Mouse (Mus musculus) activated CD4-positive, CD25-positive, alpha-beta regulatory T cell, adult 4 months (primary cell): ENCODE results near the gene Tnfrsf17. TPM values are rescaled to one million over a fixed set of nuclear protein-coding genes. Genes with fewer than 3 reads are reported as not detected.
"Not testable (repeated sequence)": the region's sequence is repeated elsewhere in the genome, so short reads cannot be mapped to it uniquely, and the experiment has no call there.

ENCODE experiments used
- ATAC-seq: one replicate; pipeline ENCODE4 v1.8.0; 2017
- polyA plus RNA-seq, 2 experiments: library from polyadenylated mRNA; unstranded; fragments of 100-300 nt; shearing (Covaris generic); gene quantifications; one replicate each; pipeline ENCODE4 v1.2.1; 2017

The Tnfrsf17 gene
- polyA plus RNA-seq: not detected

DNA sequence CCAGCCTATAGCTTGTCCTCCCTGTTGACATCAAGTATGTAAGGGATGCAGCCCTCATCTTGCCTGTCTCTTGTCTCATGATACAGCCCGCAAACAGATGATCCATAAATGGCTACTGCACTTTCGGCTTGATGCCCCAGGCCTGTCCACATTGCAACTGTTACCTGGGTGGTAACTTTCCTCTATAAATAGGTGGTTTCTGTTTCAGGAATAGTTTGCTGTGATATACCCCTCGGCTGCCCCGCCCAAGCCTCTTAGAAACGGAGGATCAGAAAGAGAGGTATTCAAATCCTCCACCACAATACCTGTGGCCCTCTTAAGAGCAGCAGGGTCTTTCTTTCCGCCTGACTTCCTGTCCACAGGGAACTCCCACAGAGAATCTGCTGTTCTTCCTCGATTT is at the start of gene Tnfrsf17:
TSS of gene Tnfrsf17 (plus strand) at position 301 of the 400 bp plus-strand sequence.
- no peak for ATAC-seq

DNA sequence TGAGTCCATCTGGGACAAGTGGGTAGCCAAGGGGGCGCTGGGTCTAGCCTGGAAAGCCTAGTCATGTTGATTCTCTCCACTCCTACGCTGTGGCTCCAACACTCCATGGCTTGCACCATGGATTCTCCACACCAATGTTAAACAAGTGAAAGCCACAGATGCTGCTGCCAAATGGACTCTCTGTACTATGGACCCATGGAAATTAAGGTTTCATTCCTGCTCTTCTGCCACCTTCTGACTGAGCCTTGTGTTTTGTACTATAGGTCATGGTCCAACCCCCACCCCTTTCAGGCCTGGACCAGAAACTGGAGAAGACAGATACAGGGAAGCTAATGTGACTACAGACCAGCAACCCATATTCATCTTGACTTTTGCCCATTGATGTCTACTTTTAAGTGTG is 47.1 kb upstream of the Tnfrsf17 start:
- no peak for ATAC-seq

DNA sequence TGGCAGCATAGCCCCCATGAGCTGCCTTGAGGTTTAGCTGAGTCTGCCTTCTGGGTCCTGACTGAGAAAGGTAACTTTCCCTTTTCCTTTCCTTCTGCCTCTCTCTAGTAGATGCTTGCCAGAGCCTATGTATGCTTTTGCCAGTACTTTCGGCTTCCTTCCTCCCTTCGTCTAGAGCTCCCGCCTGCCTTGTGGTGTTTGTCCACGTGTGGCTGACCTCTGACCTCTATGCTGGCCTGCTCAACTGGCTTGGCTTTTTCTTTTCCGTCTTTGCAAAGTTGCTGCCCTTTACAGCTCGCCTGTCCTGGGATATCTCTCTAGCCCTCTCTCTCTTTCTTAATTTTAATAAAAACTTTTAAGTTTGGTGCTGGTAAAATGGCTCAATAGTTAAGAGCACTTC is 43.8 kb upstream of the Tnfrsf17 start:
- ATAC-seq: no peak

DNA sequence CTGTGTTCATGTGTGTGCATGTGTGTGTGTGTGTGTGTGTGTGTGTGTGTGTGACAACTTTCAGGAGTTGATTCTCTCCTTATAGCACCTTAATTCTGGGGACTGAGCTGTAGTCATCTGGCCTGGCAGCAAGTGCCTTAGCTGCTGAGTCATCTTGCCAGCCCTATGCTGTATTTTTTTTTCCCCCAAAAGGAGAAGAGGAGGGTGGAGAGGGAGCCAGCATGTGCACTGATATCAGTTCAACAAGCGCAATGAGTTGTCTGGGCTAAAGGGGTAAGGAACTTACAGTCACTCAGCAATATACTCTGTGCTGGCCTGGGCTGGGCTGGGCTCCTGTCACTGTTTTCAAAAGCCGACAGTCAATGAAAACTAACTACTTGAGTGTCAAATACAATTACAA is 43.0 kb upstream of the Tnfrsf17 start:
- ATAC-seq: no peak

DNA sequence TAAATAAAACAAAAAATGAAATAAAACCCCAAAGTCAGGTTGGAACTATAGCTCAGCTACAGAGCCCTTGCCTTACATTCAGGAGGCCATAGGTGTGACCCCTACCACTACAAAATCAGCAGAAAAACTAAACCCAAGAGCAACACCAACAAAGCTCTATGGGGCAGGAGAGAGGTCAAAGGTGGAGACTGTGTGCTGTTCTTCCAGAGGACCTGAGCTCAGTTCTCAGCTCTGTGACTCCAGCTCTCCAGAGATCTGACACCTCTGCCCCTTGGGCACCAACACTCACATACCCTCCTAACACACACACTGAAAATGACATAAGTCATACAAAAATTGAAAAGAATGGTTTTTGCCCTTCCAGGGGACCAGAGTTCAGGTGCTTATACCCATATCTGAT is 42.5 kb upstream of the Tnfrsf17 start:
- no peak for ATAC-seq

DNA sequence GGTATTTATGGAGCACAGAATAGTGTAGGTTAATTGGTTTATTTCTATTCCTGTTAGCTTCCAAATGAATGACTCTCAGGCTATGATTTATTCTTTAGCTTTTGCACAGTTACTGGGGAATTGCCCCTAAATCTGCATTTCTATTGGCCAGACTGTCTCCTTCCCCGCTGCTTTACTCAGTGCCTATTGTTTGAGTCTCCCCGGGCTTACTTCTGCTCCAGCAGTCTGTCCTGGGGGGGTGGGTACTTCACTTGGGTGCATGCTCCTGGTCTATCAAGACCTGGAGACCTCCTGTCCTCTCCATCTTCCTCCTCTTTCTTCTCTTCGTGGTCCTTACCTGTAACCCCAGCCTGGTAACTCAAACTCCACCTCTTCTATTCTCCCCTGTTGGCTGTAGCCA is 36.7 kb upstream of the Tnfrsf17 start:
- no peak for ATAC-seq

DNA sequence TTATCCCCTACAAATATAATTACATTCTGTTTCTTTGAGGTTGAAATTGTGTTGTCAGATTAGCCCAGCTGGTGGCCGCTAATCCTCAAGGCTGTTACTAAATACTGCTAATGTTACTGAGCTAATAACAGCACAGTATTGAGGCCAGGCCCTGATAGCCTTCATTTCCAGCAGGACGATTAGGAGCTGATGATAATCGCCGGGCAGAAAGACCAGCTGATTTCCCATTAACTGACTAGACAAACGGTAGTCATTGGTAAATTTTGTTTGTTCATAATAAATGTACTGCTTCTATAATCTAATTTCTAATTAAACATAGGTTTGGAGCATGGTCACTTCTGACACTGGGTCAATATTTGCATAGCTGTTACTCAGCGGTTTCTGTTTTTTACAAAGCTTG is 34.8 kb upstream of the Tnfrsf17 start:
- no peak for ATAC-seq

DNA sequence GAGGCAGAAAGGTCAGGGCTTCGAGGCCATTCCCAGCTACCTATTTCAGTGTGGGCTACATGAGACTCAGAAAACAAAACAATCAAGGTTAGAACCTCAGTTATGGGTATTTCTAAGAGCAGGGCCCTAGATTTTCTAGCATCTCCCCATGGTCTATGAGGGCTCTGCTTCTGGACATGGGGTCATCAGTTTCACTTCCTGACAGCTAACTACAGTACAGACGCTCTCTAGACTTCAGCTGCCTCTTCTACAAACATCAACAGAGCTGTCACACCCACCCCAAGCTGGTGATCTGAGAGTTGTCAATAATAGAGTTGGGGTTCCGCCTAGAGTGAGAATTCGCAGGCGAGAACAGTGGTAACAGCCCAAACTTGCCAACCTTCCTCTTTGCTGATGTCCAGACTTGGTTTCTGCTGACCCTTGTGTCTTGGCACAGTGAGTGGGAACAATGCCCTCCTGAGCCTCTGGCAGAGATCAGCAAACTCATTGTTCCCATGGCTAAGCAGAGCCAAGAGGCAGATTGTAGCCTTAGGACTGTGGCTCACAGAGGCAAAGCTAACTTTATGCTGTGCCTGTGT is 30.9 kb upstream of the Tnfrsf17 start:
- no peak for ATAC-seq

DNA sequence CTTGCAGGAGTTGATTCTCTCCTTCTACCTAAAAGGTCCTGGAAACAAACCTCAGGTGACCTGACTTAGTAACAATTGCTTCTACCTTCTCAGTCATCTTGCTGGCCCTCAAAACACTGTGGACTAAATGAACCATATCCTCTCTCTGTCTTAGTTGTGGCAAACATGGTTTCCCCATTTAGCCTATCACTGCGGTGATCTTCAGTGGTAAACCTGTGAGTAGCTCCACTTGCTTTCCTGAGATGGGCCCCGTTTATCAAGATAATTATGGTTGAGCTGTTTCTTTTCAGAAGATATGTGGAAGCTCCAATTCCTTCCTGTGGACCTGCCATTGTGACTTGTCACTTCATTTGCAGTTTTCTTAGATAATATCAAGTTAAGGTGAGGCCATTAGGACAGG is 28.7 kb upstream of the Tnfrsf17 start:
- no peak for ATAC-seq

DNA sequence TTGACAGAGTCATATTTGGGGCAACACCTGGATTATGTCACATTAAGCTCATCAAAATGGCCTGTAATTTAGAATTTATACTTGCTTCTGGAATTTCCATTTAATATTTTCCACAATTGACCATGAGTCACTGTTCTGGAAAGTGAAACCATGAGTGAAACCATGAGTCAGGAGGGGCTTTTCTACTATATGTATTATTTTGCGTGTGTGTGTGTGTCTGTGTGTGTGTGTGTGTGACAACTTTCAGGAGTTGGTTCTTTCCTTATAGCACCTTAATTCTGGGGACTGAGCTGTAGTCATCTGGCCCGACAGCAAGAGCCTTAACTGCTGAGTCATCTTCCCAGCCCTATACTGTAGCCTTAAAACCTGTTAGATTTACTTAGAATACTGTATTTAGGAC is 27.7 kb upstream of the Tnfrsf17 start:
- no peak for ATAC-seq

DNA sequence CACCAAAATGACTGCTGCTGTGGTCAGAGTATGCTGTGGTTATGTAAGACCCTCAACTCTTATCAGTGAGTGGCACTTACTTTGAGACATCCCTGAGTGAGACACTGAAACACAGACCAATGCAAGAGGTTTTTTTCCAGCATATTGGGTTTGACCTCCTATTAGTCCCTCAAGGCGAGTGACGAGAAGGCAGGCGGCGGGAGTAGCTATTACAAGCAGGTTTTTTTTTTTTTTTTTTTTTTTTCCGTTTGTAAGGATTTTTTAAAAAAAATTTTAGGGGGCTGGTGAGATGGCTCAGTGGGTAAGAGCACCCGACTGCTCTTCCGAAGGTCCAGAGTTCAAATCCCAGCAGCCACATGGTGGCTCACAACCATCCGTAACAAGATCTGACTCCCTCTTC is 24.7 kb upstream of the Tnfrsf17 start:
- not testable (repeated sequence) for ATAC-seq

DNA sequence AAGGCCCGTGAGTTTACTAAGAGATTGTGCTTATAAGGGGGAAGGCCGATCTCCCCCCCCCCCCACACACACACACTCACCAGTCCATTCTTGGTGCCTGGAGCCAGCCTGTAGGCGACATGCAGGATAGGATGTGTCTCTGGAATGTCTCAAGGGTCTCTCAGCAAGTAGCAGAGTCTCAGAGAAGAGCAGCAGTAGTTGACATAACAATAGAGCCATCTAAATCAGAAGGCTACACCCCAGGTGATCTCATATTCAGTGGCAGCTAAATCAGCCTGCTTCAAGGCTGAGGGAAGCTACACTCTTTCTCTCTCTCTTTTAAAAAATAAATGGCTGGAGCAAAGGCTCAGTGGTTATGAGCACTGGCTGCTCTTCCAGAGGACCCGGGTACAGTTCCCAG is 18.0 kb upstream of the Tnfrsf17 start:
- not testable (repeated sequence) for ATAC-seq

DNA sequence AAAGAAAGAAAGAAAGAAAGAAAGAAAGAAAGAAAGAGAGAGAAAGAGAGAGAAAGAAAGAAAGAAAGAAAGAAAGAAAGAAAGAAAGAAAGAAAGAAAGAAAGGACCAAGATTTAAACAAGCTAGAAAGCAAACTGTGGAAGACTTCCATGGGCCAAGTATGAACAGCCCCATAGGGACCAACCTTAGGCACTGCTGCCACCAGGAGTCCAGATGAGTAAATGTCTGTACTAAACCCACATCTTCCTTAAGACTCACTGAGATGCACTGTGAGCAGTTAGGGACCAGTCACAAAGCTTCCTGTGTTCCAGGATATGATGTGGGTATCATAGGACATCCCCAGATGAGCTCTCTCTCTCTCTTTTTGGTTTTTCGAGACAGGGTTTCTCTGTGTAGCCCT is 15.9 kb upstream of the Tnfrsf17 start:
- peak; percentile 49 for ATAC-seq

DNA sequence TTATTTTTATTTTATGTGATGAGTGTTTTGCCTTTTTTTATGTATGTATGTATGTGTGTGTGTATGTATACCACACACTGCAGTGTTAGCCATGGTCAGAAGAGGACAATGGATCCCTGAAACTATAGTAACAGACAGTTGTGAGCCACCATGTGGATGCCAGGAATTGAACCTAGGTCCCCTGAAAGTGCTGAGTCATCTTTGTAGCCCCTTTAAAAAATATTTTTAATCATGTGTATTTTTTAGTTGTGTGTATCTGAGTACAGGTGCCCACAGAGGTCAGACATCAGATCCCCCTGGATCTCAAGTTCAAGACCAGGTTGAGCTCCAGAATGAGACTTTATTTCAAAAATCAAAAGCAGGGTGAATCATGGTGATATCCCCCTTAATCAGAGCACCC is 9.9 kb upstream of the Tnfrsf17 start:
- ATAC-seq: no peak

DNA sequence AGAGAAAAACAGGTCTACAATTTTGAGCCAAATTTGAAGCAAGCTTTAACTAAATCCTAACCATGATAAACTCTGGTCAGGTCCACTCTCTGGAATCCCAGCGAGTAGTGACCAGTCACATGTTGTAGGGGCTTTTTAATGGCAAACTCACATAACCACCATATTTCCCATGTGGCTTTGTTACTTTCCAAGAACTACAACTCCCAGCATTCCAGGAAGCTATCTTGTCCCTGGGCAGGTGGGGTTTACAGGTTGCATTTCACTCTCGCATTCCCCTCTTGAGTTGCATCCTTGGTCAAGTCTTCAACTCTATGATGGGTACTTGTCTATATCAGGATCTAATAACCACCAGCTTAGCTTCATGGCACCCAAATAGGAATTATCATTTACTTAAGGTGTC is 8.1 kb upstream of the Tnfrsf17 start:
- ATAC-seq: no peak

DNA sequence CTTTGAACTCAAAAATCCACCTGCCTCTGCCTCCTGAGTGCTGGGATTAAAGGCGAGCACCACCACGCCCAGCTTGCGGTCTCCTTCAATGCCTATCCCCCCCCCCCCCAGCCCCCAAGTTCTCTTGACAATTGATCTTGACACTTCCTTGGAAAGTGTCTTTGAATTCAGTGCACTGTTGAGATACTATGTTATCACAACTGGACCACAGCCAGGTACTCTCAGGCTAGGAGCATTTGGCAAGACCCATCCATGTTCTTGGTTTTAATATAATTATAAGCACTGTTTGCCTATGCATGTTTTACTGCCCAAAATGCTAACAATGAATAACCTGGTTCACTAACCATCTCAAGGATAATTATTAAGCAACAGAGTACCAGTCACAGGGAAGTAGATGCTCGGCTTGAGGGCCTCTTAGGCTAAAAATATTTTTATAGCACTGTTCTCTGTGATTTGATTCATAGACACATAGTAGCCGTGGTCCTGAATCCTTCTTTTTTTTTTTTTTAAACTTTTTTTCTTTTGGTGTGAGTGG is 2.2 kb downstream of the Tnfrsf17 start:
- no peak for ATAC-seq

DNA sequence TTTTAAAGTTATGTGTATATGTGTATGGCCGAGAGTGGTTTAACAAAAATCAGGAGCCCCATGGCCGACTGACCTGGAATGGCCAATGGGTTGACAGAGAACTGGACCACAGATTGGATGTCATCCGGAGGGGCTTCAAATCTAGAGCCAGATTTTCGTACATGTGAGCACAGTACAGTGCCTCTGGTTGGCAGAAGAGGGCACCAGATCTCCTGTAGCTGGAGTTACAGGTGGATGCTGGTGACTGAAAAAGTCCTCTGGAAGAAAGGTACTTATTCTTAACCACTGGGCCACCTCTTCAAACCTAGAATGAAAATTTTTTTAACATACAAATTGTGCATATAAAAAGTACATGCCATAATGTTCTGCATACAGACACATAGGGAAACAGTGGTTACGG is 3.1 kb downstream of the Tnfrsf17 start:
- ATAC-seq: no peak

DNA sequence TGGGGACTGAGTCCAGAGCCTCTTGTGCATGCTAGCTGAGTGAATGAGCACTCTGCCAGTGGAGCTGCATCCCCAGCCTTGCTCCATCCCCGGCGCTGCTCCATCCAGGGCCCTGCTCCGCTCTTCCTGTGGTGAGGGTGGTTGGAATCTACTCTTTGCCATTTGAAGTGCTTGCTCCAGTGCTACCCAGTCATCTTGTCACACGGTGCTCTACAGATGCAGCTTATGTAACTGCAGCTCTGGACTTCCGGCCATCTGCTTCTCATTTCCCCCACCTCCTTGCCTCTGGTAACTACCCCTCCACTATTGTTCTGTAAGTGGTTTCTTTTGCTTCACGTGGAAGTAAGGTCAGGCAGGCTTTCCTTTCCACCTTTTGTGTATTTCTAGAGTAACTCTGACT is 3.7 kb downstream of the Tnfrsf17 start:
- ATAC-seq: no peak

DNA sequence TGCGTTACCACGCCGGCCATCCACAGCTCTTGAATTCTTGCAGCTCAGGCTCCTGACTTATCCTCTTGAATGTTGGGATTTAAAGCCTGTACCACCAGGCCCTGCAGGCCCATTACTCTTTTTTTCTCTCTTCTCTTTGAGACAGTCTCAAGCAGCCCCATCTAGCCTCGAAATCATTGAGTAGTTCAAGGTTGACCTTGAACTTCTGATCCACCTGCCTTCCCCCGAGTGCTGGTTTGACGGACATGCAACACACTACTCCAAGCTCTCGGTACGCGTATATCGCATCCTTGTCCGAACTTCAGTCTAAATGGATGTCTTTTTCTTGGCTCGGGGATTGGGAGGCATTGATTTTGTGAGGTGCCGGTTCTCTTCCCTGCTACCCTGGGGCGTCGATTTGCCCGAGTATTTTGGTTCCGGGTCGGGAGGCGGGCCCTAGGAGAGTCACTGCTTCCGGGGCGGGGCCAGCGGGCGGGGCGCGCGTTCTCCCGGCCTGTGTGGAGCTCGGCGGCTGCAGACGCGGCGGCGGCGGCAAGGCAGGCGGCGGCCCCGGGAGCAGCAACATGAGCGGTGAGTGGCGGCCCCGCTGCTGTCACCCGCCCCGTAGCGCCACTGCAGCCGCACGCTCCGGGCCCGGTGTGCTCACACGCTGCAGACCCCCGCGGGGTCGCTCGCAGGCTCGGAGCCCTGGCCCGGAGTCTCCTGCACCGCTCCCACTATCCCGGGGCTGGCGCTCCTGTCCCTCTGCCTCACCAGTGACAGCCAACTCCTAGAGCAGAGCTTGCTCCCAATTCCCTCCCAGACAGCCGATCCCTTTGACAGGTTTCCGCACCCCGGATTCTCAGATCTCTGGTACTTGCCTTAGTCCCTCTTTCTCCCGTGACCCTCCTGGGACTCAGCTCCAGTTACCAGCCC is 9.1 kb downstream of the Tnfrsf17 start, which contains the start of gene Snx29:
TSS of gene Snx29 (plus strand) at position 500 of the 915 bp plus-strand sequence.
- peak; percentile 96 for ATAC-seq

DNA sequence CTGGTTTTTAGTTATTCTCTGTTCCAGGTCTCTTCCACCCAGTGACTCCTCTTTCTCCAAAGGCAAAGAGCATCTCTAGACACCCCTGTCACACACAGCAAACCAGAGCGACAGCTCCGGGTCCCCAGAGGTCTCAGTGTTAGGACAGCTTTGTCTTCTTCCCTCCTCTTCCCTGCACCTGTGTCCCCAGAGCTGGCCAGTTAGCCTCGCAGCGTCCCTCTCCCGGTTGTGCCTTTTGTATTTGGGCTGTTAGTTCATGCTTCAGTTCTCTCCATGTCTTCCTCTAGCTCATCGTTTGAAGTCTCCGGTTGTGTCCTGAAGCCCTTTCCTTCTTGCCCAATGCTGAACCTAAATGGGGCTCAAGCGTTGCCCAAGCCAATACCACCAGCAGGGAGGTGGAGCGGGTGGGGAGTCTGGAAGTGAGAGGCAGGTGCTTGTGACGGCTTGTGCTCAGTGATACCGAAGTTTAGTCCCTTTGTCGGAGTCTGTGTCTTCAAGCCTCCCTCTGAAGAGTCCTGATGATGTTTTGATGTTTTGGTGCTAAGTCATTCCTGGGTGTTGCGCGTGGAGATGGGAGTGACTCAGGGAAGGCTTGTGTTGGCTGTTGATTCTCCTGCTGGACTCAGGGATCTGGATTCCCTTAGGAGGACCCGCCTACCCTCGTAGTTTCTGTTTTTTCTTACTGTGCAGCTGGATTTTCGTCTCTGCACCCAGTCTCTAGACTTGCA is 9.9 kb downstream of the Tnfrsf17 start:
- peak; percentile 22 for ATAC-seq

DNA sequence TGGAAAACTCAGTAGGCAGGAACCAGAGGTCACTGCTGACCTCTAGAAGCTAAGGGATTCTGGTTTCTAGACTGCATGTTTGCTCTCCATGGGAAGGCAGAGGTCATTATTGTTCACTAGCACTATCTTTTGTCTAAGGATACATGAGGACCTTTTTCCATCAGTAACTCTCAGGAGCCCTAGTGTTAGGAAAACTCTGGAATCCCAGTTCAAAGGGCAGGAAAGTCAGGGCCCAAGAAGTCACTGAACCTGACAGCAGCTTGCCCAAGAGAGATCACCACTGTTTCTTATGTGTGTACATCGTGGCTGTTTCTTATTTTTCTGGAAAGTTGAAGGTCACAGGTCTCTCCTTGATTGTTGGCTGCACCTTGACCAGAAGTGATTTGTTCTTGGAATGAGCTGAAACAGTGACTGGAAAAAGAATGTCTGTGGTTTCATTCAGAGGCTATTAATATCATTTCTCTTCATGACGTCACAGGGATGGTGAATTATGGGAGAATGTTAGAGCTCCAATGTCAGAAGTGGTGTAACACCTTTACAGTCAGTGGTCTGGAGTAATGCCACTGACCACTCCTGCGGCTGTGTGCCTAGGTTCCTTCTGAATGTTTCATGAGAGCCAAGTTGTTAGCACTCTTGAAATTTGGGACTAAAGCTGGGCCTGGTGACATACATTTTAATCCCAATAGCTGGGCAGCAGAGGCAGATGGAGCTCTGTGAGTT is 16.6 kb downstream of the Tnfrsf17 start:
- no peak for ATAC-seq

DNA sequence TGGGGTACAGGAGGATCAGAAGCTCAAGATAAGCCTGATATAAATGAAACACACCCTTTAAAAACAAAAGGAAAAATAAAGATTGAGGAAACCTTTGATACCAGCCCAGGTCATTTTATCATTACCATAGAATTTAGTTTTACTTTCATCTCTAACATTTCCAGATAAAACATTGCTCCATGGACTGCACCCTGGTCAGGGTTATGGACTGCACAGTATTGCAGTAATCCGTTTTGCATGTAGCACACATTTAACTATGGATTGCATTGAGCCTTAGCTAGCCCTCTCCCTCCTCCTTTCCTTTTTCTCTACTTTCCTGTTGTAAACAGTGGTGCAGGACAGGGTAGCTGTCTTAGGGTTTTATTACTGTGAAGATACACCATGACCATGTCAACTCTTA is 17.4 kb downstream of the Tnfrsf17 start:
- ATAC-seq: no peak
